Mouse (Mus musculus): ENCODE measurements around the gene Cask. TPM values are rescaled to one million over a fixed set of nuclear protein-coding genes. Genes with fewer than 3 reads are reported as not detected.

Gene Cask
- polyA plus RNA-seq (2012; rRNA removed): 0.87 and 1.6 TPM in 2 replicates
- polyA plus RNA-seq (2014; fragmentation: Nextera tagmentation; extraction: Ambion mirVana): 1.5 TPM in 2 replicates

DNA sequence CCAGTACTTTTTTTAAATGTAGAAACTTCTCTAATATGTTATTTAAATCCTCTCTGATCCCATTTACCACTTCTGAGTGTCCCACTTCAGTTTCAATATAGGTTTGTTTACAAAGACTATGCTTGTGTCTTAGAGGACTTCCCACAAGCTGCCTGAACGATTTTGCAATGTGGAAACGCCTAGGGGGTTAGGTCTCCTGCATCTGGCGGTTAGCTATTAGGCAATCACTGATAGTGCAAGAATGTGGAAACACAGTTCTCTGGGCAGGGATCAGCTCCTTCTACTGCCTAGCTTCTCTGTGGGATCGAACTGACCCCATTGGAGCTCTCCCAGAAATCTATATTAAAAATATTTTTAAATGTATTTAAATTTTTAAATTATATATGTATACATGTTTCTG, at the start of gene Cask:
Gene Cask (minus strand): TSS at position 83 of the 400 bp plus-strand sequence.
- TF ChIP-seq CTCF (IDR thresholded peaks at IDR 0.05; ENCODE audit: low read depth) (no peak), EP300 (IDR thresholded peaks at IDR 0.05; ENCODE audit: low read depth) (no peak)
- 13% methylated on average over 4 of the region's 4 CpGs for WGBS (ENCODE audit: insufficient replicate concordance)
- no peak within 1 kb of the TSS for H3K4me3 ChIP-seq (ENCODE audit: insufficient read depth in 1 of 2, low read depth in 2 of 2, low read length in 2 of 2)
- peaks cover 0 to 2% of the 10 kb centered on the region in 2 experiments; a peak in 1 of 4 replicates for H3K4me1 ChIP-seq (replicated peaks; ENCODE audit: control insufficient read depth in 2 of 2, insufficient read depth in 2 of 2, low read length in 1 of 2)
- H3K4me2 ChIP-seq (ENCODE audit: low read depth): no peak within 1 kb of the TSS
- DNase-seq (ENCODE audit: low read depth in 3 of 3, low spot score in 3 of 3): no peak
- H3K9me3 ChIP-seq (ENCODE audit: control insufficient read depth, low read length): no peaks in the 10 kb centered on the region
- no peaks in the 10 kb centered on the region for H3K27me3 ChIP-seq (ENCODE audit: control insufficient read depth, insufficient read depth, low read length)
- no peak within 1 kb of the TSS for H3K27ac ChIP-seq
- H3K36me3 ChIP-seq (replicated peaks; ENCODE audit: control insufficient read depth, insufficient read depth, low read depth): no peaks in the 10 kb centered on the region
- no peak for ATAC-seq (ENCODE audit: insufficient read depth)
- no peak within 1 kb of the TSS for H3K9ac ChIP-seq (replicated peaks)

DNA sequence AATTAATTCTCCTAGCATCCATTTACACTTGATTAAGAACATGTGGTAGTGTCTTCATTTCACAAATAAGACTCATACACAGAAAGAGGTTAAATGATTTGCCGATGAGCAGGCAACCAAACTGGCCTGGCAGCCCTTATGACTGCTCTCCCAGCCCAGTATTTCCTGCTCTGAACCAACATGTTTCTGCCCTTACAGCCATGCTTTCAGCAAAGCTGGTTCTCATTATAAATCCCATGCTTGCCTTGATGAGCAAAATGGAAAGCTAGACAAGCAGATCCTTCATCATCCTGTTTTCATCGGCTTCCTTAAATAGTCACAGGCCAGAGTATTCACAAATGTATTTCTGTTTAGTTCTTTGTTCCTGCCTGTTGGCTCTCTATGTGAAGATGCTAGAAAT, 38.8 kb upstream of the Cask start:
- DNase-seq (ENCODE audit: low read depth in 3 of 3, low spot score in 3 of 3) (no peak), ATAC-seq (ENCODE audit: insufficient read depth) (no peak)
- H3K4me2 ChIP-seq (ENCODE audit: low read depth): no peak overlapping the region
- H3K4me3 ChIP-seq (ENCODE audit: insufficient read depth in 1 of 2, low read depth in 2 of 2, low read length in 2 of 2): no peak overlapping the region
- no peaks in the 10 kb centered on the region for H3K4me1 ChIP-seq (replicated peaks; ENCODE audit: control insufficient read depth in 2 of 2, insufficient read depth in 2 of 2, low read length in 1 of 2)
- WGBS (ENCODE audit: insufficient replicate concordance): 62% methylated on average over 2 of the region's 2 CpGs
- H3K27ac ChIP-seq: no peak overlapping the region
- no peak overlapping the region for H3K9ac ChIP-seq (replicated peaks)
- no peaks in the 10 kb centered on the region for H3K36me3 ChIP-seq (replicated peaks; ENCODE audit: control insufficient read depth, insufficient read depth, low read depth)
- H3K9me3 ChIP-seq (ENCODE audit: control insufficient read depth, low read length): no peaks in the 10 kb centered on the region
- TF ChIP-seq CTCF (IDR thresholded peaks at IDR 0.05; ENCODE audit: low read depth): no peak
- TF ChIP-seq EP300 (IDR thresholded peaks at IDR 0.05; ENCODE audit: low read depth): no peak
- no peaks in the 10 kb centered on the region for H3K27me3 ChIP-seq (ENCODE audit: control insufficient read depth, insufficient read depth, low read length)

DNA sequence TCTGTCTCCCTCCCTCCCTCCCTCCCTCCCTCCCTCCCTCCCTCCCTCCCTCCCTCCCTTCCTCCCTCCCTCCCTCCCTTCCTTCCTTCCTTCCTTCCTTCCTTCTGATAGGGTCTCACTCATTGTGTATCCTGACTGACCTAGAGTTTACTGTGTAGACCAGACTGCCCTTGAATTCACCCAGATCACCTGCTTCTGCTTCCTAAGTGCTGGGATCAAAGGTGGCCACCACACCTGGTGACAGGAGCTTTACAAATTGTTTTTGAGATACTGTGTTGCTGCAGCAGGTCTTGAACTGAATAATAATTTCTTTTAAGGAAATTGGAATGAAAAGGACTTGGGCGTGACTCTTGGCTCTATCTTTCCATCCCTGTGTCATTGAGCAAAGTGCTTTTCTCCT, 33.2 kb upstream of the Cask start:
- TF ChIP-seq CTCF (IDR thresholded peaks at IDR 0.05; ENCODE audit: low read depth) (no peak), EP300 (IDR thresholded peaks at IDR 0.05; ENCODE audit: low read depth) (no peak)
- Histone ChIP-seq H3K4me2 (ENCODE audit: low read depth) (no peak overlapping the region), H3K4me3 (ENCODE audit: insufficient read depth in 1 of 2, low read depth in 2 of 2, low read length in 2 of 2) (no peak overlapping the region), H3K27me3 (ENCODE audit: control insufficient read depth, insufficient read depth, low read length) (no peaks in the 10 kb centered on the region), H3K27ac (no peak overlapping the region), H3K36me3 (replicated peaks; ENCODE audit: control insufficient read depth, insufficient read depth, low read depth) (no peaks in the 10 kb centered on the region), H3K9me3 (ENCODE audit: control insufficient read depth, low read length) (no peaks in the 10 kb centered on the region), H3K9ac (replicated peaks) (no peak overlapping the region), H3K4me1 (replicated peaks; ENCODE audit: control insufficient read depth in 2 of 2, insufficient read depth in 2 of 2, low read length in 1 of 2) (no peaks in the 10 kb centered on the region)
- WGBS (ENCODE audit: insufficient replicate concordance): 48% methylated on average over 1 of the region's 1 CpGs
- ATAC-seq (ENCODE audit: insufficient read depth): no peak
- no peak for DNase-seq (ENCODE audit: low read depth in 3 of 3, low spot score in 3 of 3)

DNA sequence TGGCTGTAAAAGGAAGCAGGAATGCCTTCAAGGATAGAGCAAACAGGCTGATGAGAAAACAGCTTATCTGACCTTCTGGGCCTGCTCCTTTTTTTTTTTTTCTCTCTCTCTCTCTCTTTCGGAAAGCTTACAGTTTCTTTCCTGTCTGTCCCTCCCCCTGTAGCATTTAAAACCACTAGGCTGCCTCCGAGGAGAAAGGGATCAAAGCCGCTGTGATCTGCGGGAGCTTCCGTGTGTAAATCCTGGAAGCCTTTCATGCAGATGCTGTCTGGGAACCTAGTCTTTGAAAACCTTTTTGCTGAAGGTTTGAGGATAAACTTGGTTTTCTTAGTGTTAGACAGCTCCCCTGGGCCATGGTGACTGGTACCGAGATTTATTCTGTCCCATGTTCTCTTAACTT, 30.8 kb upstream of the Cask start:
- TF ChIP-seq CTCF (IDR thresholded peaks at IDR 0.05; ENCODE audit: low read depth): no peak
- no peak for TF ChIP-seq EP300 (IDR thresholded peaks at IDR 0.05; ENCODE audit: low read depth)
- H3K4me3 ChIP-seq (ENCODE audit: insufficient read depth in 1 of 2, low read depth in 2 of 2, low read length in 2 of 2): no peak overlapping the region
- no peaks in the 10 kb centered on the region for H3K4me1 ChIP-seq (replicated peaks; ENCODE audit: control insufficient read depth in 2 of 2, insufficient read depth in 2 of 2, low read length in 1 of 2)
- no peaks in the 10 kb centered on the region for H3K27me3 ChIP-seq (ENCODE audit: control insufficient read depth, insufficient read depth, low read length)
- no peak overlapping the region for H3K27ac ChIP-seq
- H3K9ac ChIP-seq (replicated peaks): no peak overlapping the region
- ATAC-seq (ENCODE audit: insufficient read depth) (no peak), DNase-seq (ENCODE audit: low read depth in 3 of 3, low spot score in 3 of 3) (no peak)
- H3K9me3 ChIP-seq (ENCODE audit: control insufficient read depth, low read length): no peaks in the 10 kb centered on the region
- WGBS (ENCODE audit: insufficient replicate concordance): 24% methylated on average over 6 of the region's 6 CpGs
- H3K36me3 ChIP-seq (replicated peaks; ENCODE audit: control insufficient read depth, insufficient read depth, low read depth): no peaks in the 10 kb centered on the region
- no peak overlapping the region for H3K4me2 ChIP-seq (ENCODE audit: low read depth)

DNA sequence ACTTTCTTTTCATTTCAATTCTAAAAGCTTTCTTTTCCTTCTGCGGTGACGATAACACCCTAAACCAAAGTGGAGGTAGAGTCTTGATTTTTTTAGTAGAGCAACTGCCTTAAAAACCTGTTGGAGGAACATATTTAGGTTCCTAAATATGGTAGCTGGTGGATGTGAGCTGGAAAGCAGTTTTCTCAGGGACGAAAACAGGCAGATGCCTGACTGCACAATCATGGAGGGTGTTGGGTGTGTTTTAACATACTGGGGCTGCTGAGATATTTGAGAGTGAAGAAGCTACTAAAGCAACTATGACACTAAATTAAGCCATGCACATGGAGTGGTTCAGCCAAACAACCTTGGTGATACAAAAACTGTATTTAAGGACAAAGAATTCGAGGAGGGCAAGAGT, 9.0 kb upstream of the Cask start:
- no peak overlapping the region for H3K4me3 ChIP-seq (ENCODE audit: insufficient read depth in 1 of 2, low read depth in 2 of 2, low read length in 2 of 2)
- no peaks in the 10 kb centered on the region for H3K36me3 ChIP-seq (replicated peaks; ENCODE audit: control insufficient read depth, insufficient read depth, low read depth)
- H3K4me1 ChIP-seq (replicated peaks; ENCODE audit: control insufficient read depth in 2 of 2, insufficient read depth in 2 of 2, low read length in 1 of 2): no peaks in the 10 kb centered on the region
- DNase-seq (ENCODE audit: low read depth in 3 of 3, low spot score in 3 of 3): no peak
- no peaks in the 10 kb centered on the region for H3K9me3 ChIP-seq (ENCODE audit: control insufficient read depth, low read length)
- H3K27ac ChIP-seq: no peak overlapping the region
- ATAC-seq (ENCODE audit: insufficient read depth): no peak
- H3K9ac ChIP-seq (replicated peaks): no peak overlapping the region
- no peaks in the 10 kb centered on the region for H3K27me3 ChIP-seq (ENCODE audit: control insufficient read depth, insufficient read depth, low read length)
- H3K4me2 ChIP-seq (ENCODE audit: low read depth): no peak overlapping the region
- 67% methylated on average over 4 of the region's 4 CpGs for WGBS (ENCODE audit: insufficient replicate concordance)
- TF ChIP-seq CTCF (IDR thresholded peaks at IDR 0.05; ENCODE audit: low read depth) (no peak), EP300 (IDR thresholded peaks at IDR 0.05; ENCODE audit: low read depth) (no peak)
